Mouse (Mus musculus): ENCODE measurements around the gene Gatm. TPM values are rescaled to one million over a fixed set of nuclear protein-coding genes. Genes with fewer than 3 reads are reported as not detected.

Gene Gatm
- polyA plus RNA-seq, 1 experiment from 2014 or later = 16.9 TPM

GRCm38 (mm10) chr2:122576295-122576694, 34.8 kb downstream of the Gatm start:
- no peak overlapping the region for H3K9ac ChIP-seq
- ATAC-seq (ENCODE audit: insufficient number of reproducible peaks, insufficient read depth, low FRiP score, low TSS enrichment) = no peak
- no peaks in the 10 kb centered on the region for H3K9me3 ChIP-seq
- no peaks in the 10 kb centered on the region for H3K4me1 ChIP-seq
- no peaks in the 10 kb centered on the region for H3K36me3 ChIP-seq
- no peak overlapping the region for H3K27ac ChIP-seq
- no peak overlapping the region for H3K4me2 ChIP-seq (replicated peaks)
- 42% methylated on average over 5 of the region's 5 CpGs for WGBS
- H3K27me3 ChIP-seq = no peaks in the 10 kb centered on the region
- no peak overlapping the region for H3K4me3 ChIP-seq

- H3K9ac ChIP-seq = no peak overlapping the region
- no peaks in the 10 kb centered on the region for H3K36me3 ChIP-seq
- H3K4me1 ChIP-seq = no peaks in the 10 kb centered on the region
- H3K27me3 ChIP-seq = no peaks in the 10 kb centered on the region
- H3K4me3 ChIP-seq = no peak overlapping the region
- H3K27ac ChIP-seq = no peak overlapping the region
- ATAC-seq (ENCODE audit: insufficient number of reproducible peaks, insufficient read depth, low FRiP score, low TSS enrichment) = no peak
- no peaks in the 10 kb centered on the region for H3K9me3 ChIP-seq
- WGBS = 77% methylated on average over 11 of the region's 11 CpGs
- no peak overlapping the region for H3K4me2 ChIP-seq (replicated peaks)
Measured at GRCm38 (mm10) chr2:122575470-122575869, 35.6 kb downstream of the Gatm start.

- Histone ChIP-seq H3K36me3 (no peaks in the 10 kb centered on the region), H3K9me3 (no peaks in the 10 kb centered on the region), H3K4me1 (no peaks in the 10 kb centered on the region), H3K9ac (no peak overlapping the region), H3K4me3 (no peak overlapping the region), H3K27ac (no peak overlapping the region), H3K27me3 (no peaks in the 10 kb centered on the region), H3K4me2 (replicated peaks) (no peak overlapping the region)
- WGBS = 59% methylated on average over 1 of the region's 1 CpGs
- ATAC-seq (ENCODE audit: insufficient number of reproducible peaks, insufficient read depth, low FRiP score, low TSS enrichment) = no peak
Measured at GRCm38 (mm10) chr2:122572438-122572837, 38.7 kb downstream of the Gatm start.

GRCm38 (mm10) chr2:122571326-122571725, 39.8 kb downstream of the Gatm start:
- H3K36me3 ChIP-seq = no peaks in the 10 kb centered on the region
- H3K9me3 ChIP-seq = no peaks in the 10 kb centered on the region
- ATAC-seq (ENCODE audit: insufficient number of reproducible peaks, insufficient read depth, low FRiP score, low TSS enrichment) = no peak
- no peak overlapping the region for H3K4me3 ChIP-seq
- H3K4me2 ChIP-seq (replicated peaks) = no peak overlapping the region
- no peaks in the 10 kb centered on the region for H3K27me3 ChIP-seq
- no peak overlapping the region for H3K9ac ChIP-seq
- H3K27ac ChIP-seq = no peak overlapping the region
- 76% methylated on average over 4 of the region's 4 CpGs for WGBS
- no peaks in the 10 kb centered on the region for H3K4me1 ChIP-seq

GRCm38 (mm10) chr2:122570430-122570829, 40.7 kb downstream of the Gatm start:
- H3K27ac ChIP-seq = no peak overlapping the region
- no peaks in the 10 kb centered on the region for H3K36me3 ChIP-seq
- no peak overlapping the region for H3K4me2 ChIP-seq (replicated peaks)
- no peak overlapping the region for H3K9ac ChIP-seq
- H3K4me3 ChIP-seq = no peak overlapping the region
- no peaks in the 10 kb centered on the region for H3K9me3 ChIP-seq
- no peaks in the 10 kb centered on the region for H3K4me1 ChIP-seq
- WGBS = 68% methylated on average over 4 of the region's 4 CpGs
- H3K27me3 ChIP-seq = no peaks in the 10 kb centered on the region
- no peak for ATAC-seq (ENCODE audit: insufficient number of reproducible peaks, insufficient read depth, low FRiP score, low TSS enrichment)

GRCm38 (mm10) chr2:122569439-122569838, 41.7 kb downstream of the Gatm start:
- WGBS = 14% methylated on average over 3 of the region's 3 CpGs
- H3K4me3 ChIP-seq = no peak overlapping the region
- no peak for ATAC-seq (ENCODE audit: insufficient number of reproducible peaks, insufficient read depth, low FRiP score, low TSS enrichment)

GRCm38 (mm10) chr2:122562251-122562650, 48.9 kb downstream of the Gatm start:
- Histone ChIP-seq H3K27me3 (no peaks in the 10 kb centered on the region), H3K9ac (no peak overlapping the region), H3K36me3 (no peaks in the 10 kb centered on the region), H3K27ac (no peak overlapping the region), H3K4me3 (no peak overlapping the region), H3K9me3 (no peaks in the 10 kb centered on the region), H3K4me1 (no peaks in the 10 kb centered on the region), H3K4me2 (replicated peaks) (no peak overlapping the region)
- ATAC-seq (ENCODE audit: insufficient number of reproducible peaks, insufficient read depth, low FRiP score, low TSS enrichment) = no peak
- WGBS = 91% methylated on average over 1 of the region's 1 CpGs

More at GRCm38 (mm10) chr2:122569439-122569838, 41.7 kb downstream of the Gatm start:
- H3K27me3 ChIP-seq = no peaks in the 10 kb centered on the region
- no peak overlapping the region for H3K4me2 ChIP-seq (replicated peaks)
- H3K9me3 ChIP-seq = no peaks in the 10 kb centered on the region
- H3K4me1 ChIP-seq = no peaks in the 10 kb centered on the region
- H3K9ac ChIP-seq = no peak overlapping the region
- no peaks in the 10 kb centered on the region for H3K36me3 ChIP-seq
- H3K27ac ChIP-seq = no peak overlapping the region

- 92% methylated on average over 5 of the region's 5 CpGs for WGBS
- Histone ChIP-seq H3K4me3 (no peak overlapping the region), H3K27ac (no peak overlapping the region), H3K9me3 (no peaks in the 10 kb centered on the region), H3K27me3 (no peaks in the 10 kb centered on the region), H3K36me3 (no peaks in the 10 kb centered on the region), H3K4me1 (no peaks in the 10 kb centered on the region), H3K4me2 (replicated peaks) (no peak overlapping the region), H3K9ac (no peak overlapping the region)
- no peak for ATAC-seq (ENCODE audit: insufficient number of reproducible peaks, insufficient read depth, low FRiP score, low TSS enrichment)
Measured at GRCm38 (mm10) chr2:122561221-122561620, 49.9 kb downstream of the Gatm start.

GRCm38 (mm10) chr2:122558317-122558716, 52.8 kb downstream of the Gatm start:
- WGBS = 31% methylated on average over 2 of the region's 2 CpGs
- Histone ChIP-seq H3K4me1 (no peaks in the 10 kb centered on the region), H3K4me2 (replicated peaks) (no peak overlapping the region), H3K27ac (no peak overlapping the region), H3K9ac (no peak overlapping the region), H3K9me3 (no peaks in the 10 kb centered on the region), H3K27me3 (no peaks in the 10 kb centered on the region), H3K36me3 (no peaks in the 10 kb centered on the region), H3K4me3 (no peak overlapping the region)
- no peak for ATAC-seq (ENCODE audit: insufficient number of reproducible peaks, insufficient read depth, low FRiP score, low TSS enrichment)

MicroRNAs encoded within 50 kb of the gene (microRNA counts, 519-probe panel; counts per million panel counts)
- 460 counts per million, percentile 65 among the panel's probes with 10 or more counts for microRNA mmu-miR-147

Small RNA genes lying within 50 kb of the gene (microRNA-seq; reads per million reads assigned to microRNA genes)
- gene Mir147 = 7.6 reads per million, percentile 24 among the genes with 10 or more reads in this experiment

Other genes with a start within 250 kb of the Gatm start
- 6.5 and 6.9 TPM in 2 replicates for gene Shf, start 242.1 kb downstream of the Gatm start, polyA plus RNA-seq (2016; fragmentation: Nextera tagmentation; extraction: Ambion mirVana)
- 0.12 TPM in 1 of 2 replicates, not detected in the other for gene Slc28a2, start 184.8 kb downstream of the Gatm start, polyA plus RNA-seq (2016; fragmentation: Nextera tagmentation; extraction: Ambion mirVana)
- not detected in 2 replicates for gene Gm14085, start 126.4 kb downstream of the Gatm start, polyA plus RNA-seq (2016; fragmentation: Nextera tagmentation; extraction: Ambion mirVana)
- 0.60 and 0.64 TPM in 2 replicates for gene AA467197, start 25.7 kb upstream of the Gatm start, polyA plus RNA-seq (2016; fragmentation: Nextera tagmentation; extraction: Ambion mirVana)
- gene Slc30a4, start 91.4 kb upstream of the Gatm start, polyA plus RNA-seq (2016; fragmentation: Nextera tagmentation; extraction: Ambion mirVana) = 11.5 and 12.2 TPM in 2 replicates
- gene Bloc1s6, start 127.2 kb upstream of the Gatm start, polyA plus RNA-seq (2016; fragmentation: Nextera tagmentation; extraction: Ambion mirVana) = 57.1 and 62.5 TPM in 2 replicates
- 3.6 TPM in 2 replicates for gene Sqor, start 153.9 kb upstream of the Gatm start, polyA plus RNA-seq (2016; fragmentation: Nextera tagmentation; extraction: Ambion mirVana)

Measured in embryonic facial prominence, embryonic 12.5 days (tissue).